ENCODE assay signal across 28 mouse cellular contexts in the genomic region with DNA sequence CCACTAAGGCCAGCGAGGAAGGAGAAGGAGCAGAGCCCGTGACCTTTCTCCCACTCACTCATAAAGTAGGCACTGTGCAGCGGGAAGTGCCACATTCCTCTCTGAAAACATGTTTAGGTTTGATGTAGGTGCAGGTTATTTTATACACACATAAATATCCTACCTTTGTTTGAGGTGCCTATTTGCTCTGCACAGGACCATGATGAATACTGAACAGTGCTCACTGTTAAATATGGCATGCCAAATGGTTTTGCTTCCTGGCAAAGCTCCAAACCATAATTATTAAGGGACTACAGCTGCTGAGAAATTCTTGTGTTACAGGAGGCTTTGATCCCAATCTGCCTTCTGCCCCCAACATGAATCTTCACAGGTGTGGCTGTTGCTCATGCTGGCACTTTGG. TPM values are rescaled to one million over a fixed set of nuclear protein-coding genes. Genes with fewer than 3 reads are reported as not detected.
DNase-seq lines count a peak whose midpoint lies in the region; ATAC-seq and TF ChIP-seq lines count a peak whose summit lies in the region.
"Had no signal": no experiment of that assay in that cellular context is flagged by ENCODE, and none has a peak within 500 bp of the region (broad histone marks: within the 10 kb centered on the region; RNA-seq: fewer than 3 reads in every experiment).

No protein-coding gene starts in this region.

- no peaks in the 10 kb centered on the region for H3K9me3 ChIP-seq in embryonic facial prominence, embryonic 12.5 days
- H3K9me3 ChIP-seq in embryonic facial prominence, embryonic 10.5 days: no peaks in the 10 kb centered on the region
- no peaks in the 10 kb centered on the region for H3K9me3 ChIP-seq in kidney, embryonic 15.5 days (replicated peaks)
- H3K9me3 ChIP-seq: forebrain, embryonic 10.5 days; heart, embryonic 12.5 days; hindbrain, embryonic 13.5 days; liver, embryonic 15.5 days had no signal

- peaks cover 16% of the 10 kb centered on the region for H3K4me1 ChIP-seq in embryonic facial prominence, embryonic 12.5 days
- peaks cover 16% of the 10 kb centered on the region for H3K4me1 ChIP-seq in embryonic facial prominence, embryonic 10.5 days
- H3K4me1 ChIP-seq in kidney, embryonic 15.5 days: peaks cover 20% of the 10 kb centered on the region

- DNase-seq in embryonic facial prominence, embryonic 10.5 days (ENCODE audit: low spot score): no peak
- no peak for DNase-seq in kidney, adult 9 months
- peak; percentile 38 for DNase-seq in forelimb bud, embryonic 11.5 days (ENCODE audit: low read depth, low spot score)
- DNase-seq in left cerebral cortex, adult 18-20 months (ENCODE audit: low spot score in 2 of 2): no peak
- DNase-seq: adrenal gland, postnatal 10 days; cerebellum, adult 11 months; cerebellum, adult 9-10 months; cerebellum, postnatal 36 days; embryo, embryonic 11 days; gastrocnemius, postnatal 25 days; heart, adult 18-20 months; heart, postnatal 4 days; kidney, adult 11 months; kidney, postnatal 14 days; lung, embryonic 14.5 days; lung, postnatal 14 days; thymus, postnatal 25 days had no signal

- TF ChIP-seq POLR2A in myocyte (IDR thresholded peaks at IDR 0.05; ENCODE audit: insufficient read length, low read depth): no peak

- no peaks in the 10 kb centered on the region for H3K27me3 ChIP-seq in embryonic facial prominence, embryonic 12.5 days
- no peaks in the 10 kb centered on the region for H3K27me3 ChIP-seq in embryonic facial prominence, embryonic 10.5 days (replicated peaks; ENCODE audit: low read depth, poor library complexity, severe bottlenecking)
- no peaks in the 10 kb centered on the region for H3K27me3 ChIP-seq in kidney, embryonic 15.5 days
- no peaks in the 10 kb centered on the region for H3K27me3 ChIP-seq in myocyte (ENCODE audit: control insufficient read depth, insufficient read depth, insufficient read length)
- H3K27me3 ChIP-seq: CH12.LX; heart, embryonic 12.5 days; hindbrain, embryonic 13.5 days; liver, embryonic 15.5 days had no signal

- no peak overlapping the region for H3ac ChIP-seq in myocyte (ENCODE audit: control insufficient read depth, insufficient read length)

- H3K4me3 ChIP-seq in embryonic facial prominence, embryonic 12.5 days: no peak overlapping the region
- H3K4me3 ChIP-seq in embryonic facial prominence, embryonic 10.5 days: no peak overlapping the region
- no peak overlapping the region for H3K4me3 ChIP-seq in kidney, embryonic 15.5 days (replicated peaks)
- no peak overlapping the region for H3K4me3 ChIP-seq in myocyte
- H3K4me3 ChIP-seq: forebrain, embryonic 10.5 days; heart, embryonic 12.5 days; hindbrain, embryonic 13.5 days; layer of hippocampus, adult 2 months; liver, embryonic 15.5 days had no signal

- no peaks in the 10 kb centered on the region for H3K79me2 ChIP-seq in myocyte (ENCODE audit: control insufficient read depth, insufficient read depth)

- H3K4me2 ChIP-seq in embryonic facial prominence, embryonic 12.5 days (replicated peaks): no peak overlapping the region
- no peak overlapping the region for H3K4me2 ChIP-seq in kidney, embryonic 15.5 days
- no peak overlapping the region for H3K4me2 ChIP-seq in myocyte (ENCODE audit: low read depth)
- H3K4me2 ChIP-seq: heart, embryonic 12.5 days; hindbrain, embryonic 13.5 days; liver, embryonic 15.5 days; lung, embryonic 14.5 days; midbrain, embryonic 11.5 days had no signal

- WGBS in embryonic facial prominence, embryonic 12.5 days: 84% methylated on average over 3 of the region's 3 CpGs
- 93% methylated on average over 3 of the region's 3 CpGs for WGBS in embryonic facial prominence, embryonic 10.5 days
- 37% methylated on average over 3 of the region's 3 CpGs for WGBS in kidney, embryonic 15.5 days

- no peak overlapping the region for H3K9ac ChIP-seq in embryonic facial prominence, embryonic 12.5 days
- no peak overlapping the region for H3K9ac ChIP-seq in kidney, embryonic 15.5 days
- H3K9ac ChIP-seq: heart, embryonic 12.5 days; hindbrain, embryonic 13.5 days; liver, embryonic 15.5 days; lung, embryonic 14.5 days had no signal

- no peak for ATAC-seq in embryonic facial prominence, embryonic 12.5 days (ENCODE audit: insufficient number of reproducible peaks, insufficient read depth, low FRiP score, low TSS enrichment)
- ATAC-seq in kidney, embryonic 15.5 days (replicated peaks; ENCODE audit: low FRiP score): no peak
- ATAC-seq in megakaryocyte, adult 5-6 weeks (ENCODE audit: poor library complexity, severe bottlenecking): no peak

- peak overlapping the region; percentile 37; the same call in 1 of the 2 replicates for H3K27ac ChIP-seq in embryonic facial prominence, embryonic 12.5 days
- H3K27ac ChIP-seq in embryonic facial prominence, embryonic 10.5 days (replicated peaks): no peak overlapping the region
- H3K27ac ChIP-seq in kidney, embryonic 15.5 days: peak overlapping the region; percentile 42; the same call in 1 of the 2 replicates
- H3K27ac ChIP-seq: forebrain, embryonic 10.5 days; hindbrain, embryonic 13.5 days; layer of hippocampus, adult 2 months; liver, embryonic 15.5 days had no signal

- H3K36me3 ChIP-seq in embryonic facial prominence, embryonic 12.5 days: peaks cover 10% of the 10 kb centered on the region
- peaks cover 30% of the 10 kb centered on the region for H3K36me3 ChIP-seq in embryonic facial prominence, embryonic 10.5 days (replicated peaks)
- peaks cover 16% of the 10 kb centered on the region; the same call in 1 of the 2 replicates for H3K36me3 ChIP-seq in kidney, embryonic 15.5 days
- peaks cover 3% of the 10 kb centered on the region for H3K36me3 ChIP-seq in myocyte (ENCODE audit: control insufficient read depth, insufficient read depth)
- H3K36me3 ChIP-seq: liver, embryonic 15.5 days had no signal

TF ChIP-seq in myocyte, 11 proteins besides CTCF, POLR2A, EP300 and RAD21:
- TF ChIP-seq MYOG (IDR thresholded peaks at IDR 0.05; ENCODE audit: control insufficient read depth in 1 of 3, insufficient read depth in 1 of 3, insufficient read length in 2 of 3, low read depth in 2 of 3) (peak in 1 of 3 experiments; percentile 11), TCF12 (IDR thresholded peaks at IDR 0.05; ENCODE audit: insufficient read depth, poor library complexity, severe bottlenecking) (no peak), CEBPB (IDR thresholded peaks at IDR 0.05; ENCODE audit: insufficient read depth, poor library complexity, severe bottlenecking) (no peak), TCF3 (IDR thresholded peaks at IDR 0.05; ENCODE audit: insufficient read length, low read depth) (no peak), REST (IDR thresholded peaks at IDR 0.05; ENCODE audit: insufficient read depth, insufficient read length) (no peak), USF1 (IDR thresholded peaks at IDR 0.05; ENCODE audit: low read depth) (no peak), SRF (IDR thresholded peaks at IDR 0.05; ENCODE audit: control insufficient read depth, insufficient read length, low read depth) (no peak), MAX (IDR thresholded peaks at IDR 0.05; ENCODE audit: low read depth) (no peak), MYOD1 (IDR thresholded peaks at IDR 0.05; ENCODE audit: control insufficient read depth in 1 of 3, insufficient read length in 2 of 3, low read depth in 2 of 3) (peak in 2 of 3 experiments; percentile 18 to 45)

RNA-seq across cellular contexts. Expression of a gene that starts 18.5 kb away (rescaled TPM):
- polyA plus RNA-seq in embryonic facial prominence, embryonic 12.5 days (2016; fragmentation: Nextera tagmentation; extraction: Ambion mirVana): 24.6 and 26.3 TPM in 2 replicates
- polyA plus RNA-seq in embryonic facial prominence, embryonic 10.5 days (2016; fragmentation: Nextera tagmentation; extraction: Ambion mirVana): 10.8 and 12.0 TPM in 2 replicates
- polyA plus RNA-seq in kidney, embryonic 15.5 days (2015; fragmentation: Nextera tagmentation; extraction: Ambion mirVana): 13.7 and 14.7 TPM in 2 replicates
- 45.9 TPM for polyA plus RNA-seq in myocyte (2012; fragmentation: generic; extraction: Trizol)
- 316 and 357 TPM in 2 replicates for total RNA-seq in megakaryocyte, adult 5-6 weeks (2015)
- total RNA-seq in megakaryocyte, adult 5-6 weeks (2017): 121 and 168 TPM in 2 replicates
- total RNA-seq in left cerebral cortex, adult 18-20 months (2021): 10 to 100 TPM; 24.8 to 25.1 TPM
